Mouse (Mus musculus) cortical plate, adult 2 months (tissue): Measurements from ENCODE around the gene Samd4b. TPM values are rescaled to one million over a fixed set of nuclear protein-coding genes. Genes with fewer than 3 reads are reported as not detected.
A peak's percentile ranks its signal among the peaks of the same experiment; 100 is the strongest.

Experiments used
- H3K27ac ChIP-seq: fragments of 200-500 bp; 2 replicates; pipeline ENCODE4 v1.5.1; 2012; ENCODE audit warnings: low read length, control low read depth, inconsistent platforms; ENCODE audit not compliant: insufficient read depth
- H3K4me1 ChIP-seq: fragments of 200-500 bp; 2 replicates; pipeline ENCODE4 v1.6.1; 2011; ENCODE audit warnings: low read length; ENCODE audit not compliant: control insufficient read depth, insufficient read depth
- H3K4me3 ChIP-seq: fragments of 200-500 bp; 2 replicates; pipeline ENCODE4 v1.5.1; 2011; ENCODE audit warnings: mild to moderate bottlenecking, low read length, control low read depth; ENCODE audit not compliant: insufficient read depth
- CTCF ChIP-seq: fragments of 200-500 bp; IDR thresholded peaks from 2 replicates; pipeline ENCODE4 v1.5.1; 2011; ENCODE audit warnings: mild to moderate bottlenecking, control low read depth, low read length; ENCODE audit not compliant: insufficient read depth; ENCODE audit errors: extremely low read depth
- POLR2A ChIP-seq: fragments of 200-500 bp; IDR thresholded peaks from 2 replicates; pipeline ENCODE4 v1.6.1; 2011; ENCODE audit warnings: mild to moderate bottlenecking, low read length, control low read depth; ENCODE audit not compliant: insufficient read depth; ENCODE audit errors: extremely low read depth
- polyA plus RNA-seq: library from polyadenylated mRNA; depleted of rRNA; stranded (reverse); fragments of >200 nt; gene quantifications from 2 replicates; pipeline ENCODE4 v1.2.3, GENCODE M21; 2012

Gene Samd4b
- polyA plus RNA-seq, 1 experiment = 63.8 TPM

GRCm38 (mm10) chr7:28490410-28490809 lies 107.5 kb downstream of the Samd4b start:
- TF ChIP-seq CTCF (peak; percentile 44; the same call in 1 of the 2 replicates), POLR2A (no peak)
- no peaks in the 10 kb centered on the region for H3K4me1 ChIP-seq
- no peak overlapping the region for H3K4me3 ChIP-seq
- no peak overlapping the region for H3K27ac ChIP-seq

GRCm38 (mm10) chr7:28488030-28488491 lies 109.9 kb downstream of the Samd4b start:
- TF ChIP-seq CTCF (no peak), POLR2A (no peak)
- no peaks in the 10 kb centered on the region; the same call in 1 of the 2 replicates for H3K4me1 ChIP-seq
- H3K4me3 ChIP-seq = peak overlapping the region; percentile 25
- no peak overlapping the region for H3K27ac ChIP-seq

DNA sequence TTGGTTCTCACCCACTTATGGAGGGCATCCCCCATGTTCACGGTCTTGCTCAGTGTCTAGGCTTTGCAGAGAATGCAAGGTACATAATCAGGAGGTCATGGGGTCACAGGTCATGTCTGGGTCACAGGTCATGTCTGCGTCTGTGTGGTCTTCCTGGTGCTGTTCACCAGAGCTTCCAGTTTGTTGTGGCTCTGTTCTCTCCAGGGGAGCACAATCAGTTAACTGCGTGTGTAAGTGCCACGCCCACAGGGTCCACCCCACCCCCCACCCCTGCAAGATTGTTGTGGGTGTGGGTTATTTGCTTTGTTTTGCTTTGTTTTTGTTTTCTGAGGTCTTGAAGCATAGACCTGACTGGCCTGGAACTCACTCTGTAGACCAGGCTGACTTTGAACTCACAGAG lies 113.8 kb downstream of the Samd4b start:
- no peak for TF ChIP-seq POLR2A
- no peak for TF ChIP-seq CTCF
- H3K4me1 ChIP-seq = no peaks in the 10 kb centered on the region; the same call in 1 of the 2 replicates
- H3K4me3 ChIP-seq = no peak overlapping the region
- no peak overlapping the region for H3K27ac ChIP-seq

DNA sequence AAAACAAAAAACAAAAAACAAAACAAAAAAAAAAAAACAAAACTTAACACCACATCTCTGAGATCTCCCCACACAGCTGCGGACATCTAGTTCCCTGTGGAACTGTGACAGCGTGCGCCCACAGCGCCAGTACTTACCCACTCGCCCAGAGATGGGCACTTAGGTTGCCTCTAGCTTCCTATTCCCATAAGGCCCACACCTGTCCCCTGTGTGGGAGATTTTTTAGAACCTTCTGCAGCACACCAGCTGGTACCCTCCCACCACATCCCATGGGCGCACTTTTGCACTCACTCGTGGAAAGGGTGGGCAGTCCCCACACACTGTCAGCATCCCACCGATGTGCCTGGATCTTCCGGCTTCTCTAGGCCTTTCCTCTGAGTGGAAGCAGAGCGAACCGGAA lies 115.1 kb downstream of the Samd4b start:
- H3K27ac ChIP-seq = no peak overlapping the region
- H3K4me3 ChIP-seq = no peak overlapping the region
- TF ChIP-seq CTCF (no peak), POLR2A (no peak)
- no peaks in the 10 kb centered on the region; the same call in 1 of the 2 replicates for H3K4me1 ChIP-seq

- Histone ChIP-seq H3K27ac (no peak overlapping the region), H3K4me3 (no peak overlapping the region)
- no peak for TF ChIP-seq CTCF
- TF ChIP-seq POLR2A = no peak
Measured at GRCm38 (mm10) chr7:28478854-28479253, 119.1 kb downstream of the Samd4b start.

GRCm38 (mm10) chr7:28477363-28477762 lies 120.6 kb downstream of the Samd4b start:
- TF ChIP-seq CTCF (no peak), POLR2A (no peak)
- no peak overlapping the region for H3K27ac ChIP-seq
- H3K4me3 ChIP-seq = no peak overlapping the region
- H3K4me1 ChIP-seq = no peaks in the 10 kb centered on the region

More at GRCm38 (mm10) chr7:28478854-28479253, 119.1 kb downstream of the Samd4b start:
- no peaks in the 10 kb centered on the region; the same call in 1 of the 2 replicates for H3K4me1 ChIP-seq

- Histone ChIP-seq H3K27ac (no peak overlapping the region), H3K4me1 (no peaks in the 10 kb centered on the region), H3K4me3 (no peak overlapping the region)
- TF ChIP-seq POLR2A (no peak), CTCF (no peak)
Measured at GRCm38 (mm10) chr7:28476191-28476590, 121.8 kb downstream of the Samd4b start.

- H3K4me1 ChIP-seq = no peaks in the 10 kb centered on the region
- H3K4me3 ChIP-seq = no peak overlapping the region
- TF ChIP-seq CTCF (no peak), POLR2A (no peak)
- no peak overlapping the region for H3K27ac ChIP-seq
Measured at GRCm38 (mm10) chr7:28467213-28467751, 130.7 kb downstream of the Samd4b start.

- Histone ChIP-seq H3K4me1 (no peaks in the 10 kb centered on the region), H3K4me3 (no peak overlapping the region), H3K27ac (no peak overlapping the region)
- TF ChIP-seq CTCF (no peak), POLR2A (no peak)
Measured at GRCm38 (mm10) chr7:28466721-28467212, 131.2 kb downstream of the Samd4b start.
